Mouse (Mus musculus) cerebellum, adult 9-11 months (tissue): ENCODE results near the gene Mrpl27.
A peak's percentile ranks its signal among the peaks of the same experiment; 100 is the strongest.
"Not testable (repeated sequence)": the region's sequence is repeated elsewhere in the genome, so short reads cannot be mapped to it uniquely, and the experiment has no call there.

Source experiments
- DNase-seq: peaks from one replicate; pipeline ENCODE4 v3.0.0; 2022

Mrpl27 gene

GRCm38 (mm10) chr11:94675446-94675845 is 21.9 kb downstream of the Mrpl27 start:
- no peak for DNase-seq

GRCm38 (mm10) chr11:94676308-94676707 is 22.7 kb downstream of the Mrpl27 start:
- no peak for DNase-seq

- peak; percentile 93 for DNase-seq
Measured at GRCm38 (mm10) chr11:94676754-94677606, 23.4 kb downstream of the Mrpl27 start, which contains the start of gene Xylt2. Gene Xylt2 (minus strand): TSS chr11:94677515.

GRCm38 (mm10) chr11:94677607-94678145 is 24.1 kb downstream of the Mrpl27 start:
- no peak for DNase-seq

- DNase-seq, result no peak
Measured at GRCm38 (mm10) chr11:94680639-94681038, 27.1 kb downstream of the Mrpl27 start.

- no peak for DNase-seq
Measured at GRCm38 (mm10) chr11:94681640-94682039, 28.1 kb downstream of the Mrpl27 start.

- DNase-seq, result no peak
Measured at GRCm38 (mm10) chr11:94682427-94682826, 28.9 kb downstream of the Mrpl27 start.

- no peak for DNase-seq
Measured at GRCm38 (mm10) chr11:94687178-94687577, 33.6 kb downstream of the Mrpl27 start.

GRCm38 (mm10) chr11:94692502-94692901 is 38.9 kb downstream of the Mrpl27 start:
- DNase-seq, result not testable (repeated sequence)

GRCm38 (mm10) chr11:94695508-94695907 is 41.9 kb downstream of the Mrpl27 start:
- no peak for DNase-seq

- no peak for DNase-seq
Measured at GRCm38 (mm10) chr11:94697140-94697539, 43.6 kb downstream of the Mrpl27 start.

- no peak for DNase-seq
Measured at GRCm38 (mm10) chr11:94697703-94698464, 44.3 kb downstream of the Mrpl27 start.

- no peak for DNase-seq
Measured at GRCm38 (mm10) chr11:94699399-94699798, 45.8 kb downstream of the Mrpl27 start.

- peak; percentile 26 for DNase-seq
Measured at GRCm38 (mm10) chr11:94701401-94702215, 48.0 kb downstream of the Mrpl27 start.

- no peak for DNase-seq
Measured at GRCm38 (mm10) chr11:94702216-94702610, 48.6 kb downstream of the Mrpl27 start.

GRCm38 (mm10) chr11:94704020-94704419 is 50.5 kb downstream of the Mrpl27 start:
- no peak for DNase-seq

GRCm38 (mm10) chr11:94704472-94704871 is 50.9 kb downstream of the Mrpl27 start, which contains the start of gene Gm11541:
Gene Gm11541 (minus strand): TSS chr11:94704499.
- no peak for DNase-seq
